Mouse (Mus musculus) liver, adult 2 months (tissue): ENCODE measurements around the gene Arhgef28.

Experiments
- CTCF ChIP-seq: fragments of 200-500 bp; IDR thresholded peaks from 2 replicates; pipeline ENCODE4 v1.5.1; 2011; ENCODE audit warnings: low read depth, low read length, control low read depth
- POLR2A ChIP-seq: fragments of 200-500 bp; IDR thresholded peaks from 2 replicates; pipeline ENCODE4 v1.6.1; 2011; ENCODE audit warnings: low read length, control low read depth; ENCODE audit not compliant: insufficient read depth; ENCODE audit errors: extremely low read depth

DNA sequence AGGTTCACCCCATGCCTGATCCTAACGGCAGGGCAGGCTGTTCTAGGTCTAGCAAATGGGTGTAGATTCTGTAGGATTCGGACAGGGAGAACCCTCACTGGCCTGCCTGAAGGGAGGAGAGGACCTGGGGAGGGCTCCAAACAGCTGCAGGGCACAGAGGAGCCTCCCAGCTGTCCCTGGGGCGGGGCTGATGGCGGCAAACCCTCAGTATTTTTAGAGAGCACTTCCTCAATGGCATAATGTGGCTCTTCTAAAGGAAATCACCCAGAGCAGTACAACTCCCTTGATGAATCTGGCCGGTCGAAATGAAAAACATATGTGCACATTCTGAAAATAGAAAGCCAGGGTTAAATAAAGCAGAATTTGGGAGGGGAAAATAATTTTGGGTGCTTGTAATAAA lies 265.1 kb downstream of the Arhgef28 start:
- TF ChIP-seq CTCF (no peak), POLR2A (no peak)
